Mouse (Mus musculus): ENCODE data around the gene Nav3. TPM values are rescaled to one million over a fixed set of nuclear protein-coding genes. Genes with fewer than 3 reads are reported as not detected.

Nav3 gene
- polyA plus RNA-seq, 1 experiment from 2014 or later = 5.2 TPM

GRCm38 (mm10) chr10:109864708-109865107 is 591.3 kb downstream of the Nav3 start:
- 26% methylated on average over 4 of the region's 4 CpGs for WGBS
- no peaks in the 10 kb centered on the region for H3K4me1 ChIP-seq (replicated peaks)
- peak; percentile 12 for DNase-seq (ENCODE audit: low spot score)

GRCm38 (mm10) chr10:109861275-109861674 is 594.7 kb downstream of the Nav3 start:
- Histone ChIP-seq H3K27ac (no peak overlapping the region), H3K4me1 (replicated peaks) (no peaks in the 10 kb centered on the region), H3K9me3 (no peaks in the 10 kb centered on the region), H3K36me3 (no peaks in the 10 kb centered on the region), H3K4me3 (no peak overlapping the region), H3K27me3 (ENCODE audit: insufficient read depth, poor library complexity, severe bottlenecking) (no peaks in the 10 kb centered on the region)
- no peak for DNase-seq (ENCODE audit: low spot score)
- 72% methylated on average over 2 of the region's 2 CpGs for WGBS

More at GRCm38 (mm10) chr10:109864708-109865107, 591.3 kb downstream of the Nav3 start:
- Histone ChIP-seq H3K36me3 (no peaks in the 10 kb centered on the region), H3K27ac (no peak overlapping the region), H3K27me3 (ENCODE audit: insufficient read depth, poor library complexity, severe bottlenecking) (no peaks in the 10 kb centered on the region), H3K4me3 (no peak overlapping the region), H3K9me3 (no peaks in the 10 kb centered on the region)

- 92% methylated on average over 2 of the region's 2 CpGs for WGBS
These were observed 597.4 kb downstream of the Nav3 start for GRCm38 (mm10) chr10:109858568-109858967.

GRCm38 (mm10) chr10:109852392-109852791 is 603.6 kb downstream of the Nav3 start:
- 47% methylated on average over 7 of the region's 7 CpGs for WGBS
- H3K4me3 ChIP-seq = no peak overlapping the region
- no peak for DNase-seq (ENCODE audit: low spot score)

More at GRCm38 (mm10) chr10:109858568-109858967, 597.4 kb downstream of the Nav3 start:
- H3K27me3 ChIP-seq (ENCODE audit: insufficient read depth, poor library complexity, severe bottlenecking) = no peaks in the 10 kb centered on the region
- no peak overlapping the region for H3K27ac ChIP-seq
- H3K9me3 ChIP-seq = no peaks in the 10 kb centered on the region
- no peaks in the 10 kb centered on the region for H3K4me1 ChIP-seq (replicated peaks)
- no peaks in the 10 kb centered on the region for H3K36me3 ChIP-seq
- no peak overlapping the region for H3K4me3 ChIP-seq
- no peak for DNase-seq (ENCODE audit: low spot score)

GRCm38 (mm10) chr10:109847631-109848030 is 608.4 kb downstream of the Nav3 start:
- Histone ChIP-seq H3K4me1 (replicated peaks) (no peaks in the 10 kb centered on the region), H3K9me3 (no peaks in the 10 kb centered on the region), H3K27ac (no peak overlapping the region), H3K27me3 (ENCODE audit: insufficient read depth, poor library complexity, severe bottlenecking) (no peaks in the 10 kb centered on the region), H3K36me3 (no peaks in the 10 kb centered on the region), H3K4me3 (no peak overlapping the region)
- no peak for DNase-seq (ENCODE audit: low spot score)
- 87% methylated on average over 4 of the region's 4 CpGs for WGBS

More at GRCm38 (mm10) chr10:109852392-109852791, 603.6 kb downstream of the Nav3 start:
- H3K4me1 ChIP-seq (replicated peaks) = no peaks in the 10 kb centered on the region
- H3K9me3 ChIP-seq = no peaks in the 10 kb centered on the region
- no peaks in the 10 kb centered on the region for H3K27me3 ChIP-seq (ENCODE audit: insufficient read depth, poor library complexity, severe bottlenecking)
- no peaks in the 10 kb centered on the region for H3K36me3 ChIP-seq
- no peak overlapping the region for H3K27ac ChIP-seq

GRCm38 (mm10) chr10:109843661-109844060 is 612.3 kb downstream of the Nav3 start:
- DNase-seq (ENCODE audit: low spot score) = no peak
- H3K27me3 ChIP-seq (ENCODE audit: insufficient read depth, poor library complexity, severe bottlenecking) = no peaks in the 10 kb centered on the region
- H3K9me3 ChIP-seq = no peaks in the 10 kb centered on the region
- no peak overlapping the region for H3K27ac ChIP-seq
- no peak overlapping the region for H3K4me3 ChIP-seq
- no peaks in the 10 kb centered on the region for H3K4me1 ChIP-seq (replicated peaks)
- WGBS = 89% methylated on average over 4 of the region's 4 CpGs
- H3K36me3 ChIP-seq = no peaks in the 10 kb centered on the region

GRCm38 (mm10) chr10:109832768-109833291 is 623.2 kb downstream of the Nav3 start:
- WGBS = 21% methylated on average over 18 of the region's 18 CpGs
- Histone ChIP-seq H3K27ac (peak overlapping the region; percentile 56; the same call in 1 of the 2 replicates), H3K36me3 (no peaks in the 10 kb centered on the region), H3K27me3 (ENCODE audit: insufficient read depth, poor library complexity, severe bottlenecking) (peaks cover 9% of the 10 kb centered on the region; the same call in 1 of the 2 replicates), H3K9me3 (no peaks in the 10 kb centered on the region), H3K4me3 (peak overlapping the region; percentile 52), H3K4me1 (replicated peaks) (peaks cover 20% of the 10 kb centered on the region)
- peak; percentile 33 for DNase-seq (ENCODE audit: low spot score)

- Histone ChIP-seq H3K27me3 (ENCODE audit: insufficient read depth, poor library complexity, severe bottlenecking) (no peaks in the 10 kb centered on the region), H3K4me1 (replicated peaks) (no peaks in the 10 kb centered on the region), H3K36me3 (no peaks in the 10 kb centered on the region), H3K27ac (no peak overlapping the region), H3K9me3 (no peaks in the 10 kb centered on the region), H3K4me3 (no peak overlapping the region)
- no peak for DNase-seq (ENCODE audit: low spot score)
- 87% methylated on average over 5 of the region's 5 CpGs for WGBS
These were observed 649.1 kb downstream of the Nav3 start for GRCm38 (mm10) chr10:109806782-109807493.

GRCm38 (mm10) chr10:109803441-109803840 is 652.6 kb downstream of the Nav3 start:
- no peaks in the 10 kb centered on the region for H3K27me3 ChIP-seq (ENCODE audit: insufficient read depth, poor library complexity, severe bottlenecking)
- H3K27ac ChIP-seq = no peak overlapping the region
- DNase-seq (ENCODE audit: low spot score) = no peak
- H3K36me3 ChIP-seq = no peaks in the 10 kb centered on the region
- no peak overlapping the region for H3K4me3 ChIP-seq
- no peaks in the 10 kb centered on the region for H3K9me3 ChIP-seq
- no peaks in the 10 kb centered on the region for H3K4me1 ChIP-seq (replicated peaks)

GRCm38 (mm10) chr10:109802236-109802635 is 653.8 kb downstream of the Nav3 start:
- no peaks in the 10 kb centered on the region for H3K27me3 ChIP-seq (ENCODE audit: insufficient read depth, poor library complexity, severe bottlenecking)
- 77% methylated on average over 1 of the region's 1 CpGs for WGBS

GRCm38 (mm10) chr10:109799246-109799645 is 656.8 kb downstream of the Nav3 start:
- Histone ChIP-seq H3K27me3 (ENCODE audit: insufficient read depth, poor library complexity, severe bottlenecking) (no peaks in the 10 kb centered on the region), H3K4me3 (no peak overlapping the region), H3K9me3 (no peaks in the 10 kb centered on the region), H3K4me1 (replicated peaks) (no peaks in the 10 kb centered on the region), H3K36me3 (no peaks in the 10 kb centered on the region), H3K27ac (no peak overlapping the region)
- WGBS = 86% methylated on average over 6 of the region's 6 CpGs
- DNase-seq (ENCODE audit: low spot score) = no peak

More at GRCm38 (mm10) chr10:109802236-109802635, 653.8 kb downstream of the Nav3 start:
- no peaks in the 10 kb centered on the region for H3K36me3 ChIP-seq
- DNase-seq (ENCODE audit: low spot score) = no peak
- H3K9me3 ChIP-seq = no peaks in the 10 kb centered on the region
- no peaks in the 10 kb centered on the region for H3K4me1 ChIP-seq (replicated peaks)
- H3K27ac ChIP-seq = no peak overlapping the region
- no peak overlapping the region for H3K4me3 ChIP-seq

GRCm38 (mm10) chr10:109796981-109797380 is 659.0 kb downstream of the Nav3 start:
- H3K27ac ChIP-seq = no peak overlapping the region
- 84% methylated on average over 3 of the region's 3 CpGs for WGBS
- H3K36me3 ChIP-seq = no peaks in the 10 kb centered on the region
- no peaks in the 10 kb centered on the region for H3K9me3 ChIP-seq
- H3K4me3 ChIP-seq = no peak overlapping the region
- no peaks in the 10 kb centered on the region for H3K27me3 ChIP-seq (ENCODE audit: insufficient read depth, poor library complexity, severe bottlenecking)
- H3K4me1 ChIP-seq (replicated peaks) = no peaks in the 10 kb centered on the region
- DNase-seq (ENCODE audit: low spot score) = no peak

GRCm38 (mm10) chr10:109793491-109793890 is 662.5 kb downstream of the Nav3 start:
- Histone ChIP-seq H3K27me3 (ENCODE audit: insufficient read depth, poor library complexity, severe bottlenecking) (no peaks in the 10 kb centered on the region), H3K4me1 (replicated peaks) (no peaks in the 10 kb centered on the region), H3K9me3 (no peaks in the 10 kb centered on the region), H3K36me3 (no peaks in the 10 kb centered on the region), H3K4me3 (no peak overlapping the region), H3K27ac (no peak overlapping the region)
- DNase-seq (ENCODE audit: low spot score) = no peak
- 82% methylated on average over 4 of the region's 4 CpGs for WGBS

Data from hindbrain, embryonic 10.5 days (tissue).